Mouse (Mus musculus) frontal cortex, postnatal 14 days (tissue): ENCODE measurements around the gene Nrp2.
A peak's percentile ranks its signal among the peaks of the same experiment; 100 is the strongest.

ENCODE experiments used
- DNase-seq, 2 experiments: peaks; one replicate each; pipeline ENCODE4 v3.0.0; 2022; ENCODE audit warnings: low spot score in 2 of 2

Gene Nrp2

GRCm38 (mm10) chr1:62704889-62705516, 1.9 kb downstream of the Nrp2 start:
- no peak for DNase-seq

GRCm38 (mm10) chr1:62705517-62705981, 2.5 kb downstream of the Nrp2 start:
- DNase-seq = no peak

GRCm38 (mm10) chr1:62706085-62707021, 3.3 kb downstream of the Nrp2 start:
- DNase-seq = no peak

- DNase-seq = peak in 1 of 2 experiments; percentile 44
Observed at GRCm38 (mm10) chr1:62707101-62707912, 4.2 kb downstream of the Nrp2 start.

- DNase-seq = no peak
Observed at GRCm38 (mm10) chr1:62707913-62708860, 5.1 kb downstream of the Nrp2 start.

GRCm38 (mm10) chr1:62709770-62710335, 6.8 kb downstream of the Nrp2 start:
- DNase-seq = no peak

- DNase-seq = no peak
Observed at GRCm38 (mm10) chr1:62713021-62713676, 10.1 kb downstream of the Nrp2 start.

- DNase-seq = no peak
Observed at GRCm38 (mm10) chr1:62715004-62715403, 11.9 kb downstream of the Nrp2 start.

- DNase-seq = no peak
Observed at GRCm38 (mm10) chr1:62715692-62716091, 12.6 kb downstream of the Nrp2 start.

GRCm38 (mm10) chr1:62716836-62717478, 13.9 kb downstream of the Nrp2 start:
- DNase-seq = no peak

GRCm38 (mm10) chr1:62717552-62718236, 14.6 kb downstream of the Nrp2 start:
- no peak for DNase-seq

GRCm38 (mm10) chr1:62718237-62718571, 15.1 kb downstream of the Nrp2 start:
- no peak for DNase-seq

GRCm38 (mm10) chr1:62718750-62719149, 15.7 kb downstream of the Nrp2 start:
- DNase-seq = no peak

- DNase-seq = no peak
Observed at GRCm38 (mm10) chr1:62719770-62720169, 16.7 kb downstream of the Nrp2 start.

GRCm38 (mm10) chr1:62720176-62720575, 17.1 kb downstream of the Nrp2 start:
- no peak for DNase-seq

GRCm38 (mm10) chr1:62720727-62721705, 17.9 kb downstream of the Nrp2 start:
- no peak for DNase-seq

- DNase-seq = no peak
Observed at GRCm38 (mm10) chr1:62721706-62722187, 18.7 kb downstream of the Nrp2 start.

- no peak for DNase-seq
Observed at GRCm38 (mm10) chr1:62722526-62722925, 19.4 kb downstream of the Nrp2 start.
